Mouse (Mus musculus): ENCODE measurements around the gene Ncor1.

- no peak for TF ChIP-seq POLR2A (IDR thresholded peaks at IDR 0.05; ENCODE audit: insufficient read depth, low read length)
- no peak for TF ChIP-seq CTCF (IDR thresholded peaks at IDR 0.05; ENCODE audit: low read depth, low read length)
Observed at GRCm38 (mm10) chr11:62487540-62488350, 29.4 kb upstream of the Ncor1 start.
